Mouse (Mus musculus): ENCODE measurements around the gene Gm20388.

DNA sequence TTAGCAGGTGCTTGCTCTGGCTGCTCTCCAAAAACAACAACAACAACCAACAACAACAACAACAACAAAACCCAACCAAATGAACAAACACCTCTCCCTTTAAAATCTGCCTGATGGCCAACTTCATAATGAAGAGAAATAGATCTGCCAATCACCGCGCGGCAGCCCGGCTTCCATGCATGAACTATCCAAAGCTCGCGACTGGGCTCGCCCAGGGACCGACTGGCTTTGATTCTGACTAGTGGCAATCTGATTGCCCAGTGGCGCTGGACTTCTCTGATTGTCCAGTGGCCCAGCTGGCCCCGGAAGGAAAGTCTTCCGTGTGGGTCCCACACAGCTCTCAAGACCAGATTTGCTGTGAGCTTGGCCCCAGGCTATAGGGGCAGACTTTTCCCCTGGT is 825.8 kb downstream of the Gm20388 start:
- TF ChIP-seq POLR2A (IDR thresholded peaks at IDR 0.05; ENCODE audit: borderline replicate concordance, control insufficient read depth, low read depth, low read length) = no peak
- no peak for TF ChIP-seq CTCF (IDR thresholded peaks at IDR 0.05; ENCODE audit: control insufficient read depth, insufficient read depth, low read length)

All from bone marrow, adult 2 months (tissue).